Mouse (Mus musculus): ENCODE measurements around the gene Myg1. TPM values are rescaled to one million over a fixed set of nuclear protein-coding genes. Genes with fewer than 3 reads are reported as not detected.

Myg1 gene
- polyA plus RNA-seq, 1 experiment = 43.6 TPM

DNA sequence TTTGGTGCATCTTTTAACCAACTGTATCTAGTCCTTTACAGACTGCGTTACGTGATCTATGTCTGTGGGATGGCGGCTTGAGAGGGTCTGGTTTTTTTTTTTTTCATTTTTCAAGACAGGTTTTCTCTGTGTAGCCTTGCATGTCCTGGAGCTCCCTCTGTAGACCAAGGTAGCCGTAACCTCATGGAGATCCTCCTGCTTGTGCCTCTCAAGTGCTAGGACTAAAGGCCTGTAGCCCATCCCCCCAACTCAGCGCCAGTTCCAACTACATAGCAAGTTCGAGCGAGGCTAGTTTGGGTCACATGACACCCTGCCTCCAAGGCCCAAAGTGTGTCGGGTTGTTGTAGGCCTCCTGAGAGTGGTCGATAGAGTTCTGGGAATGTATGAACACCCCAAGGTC is 22.8 kb upstream of the Myg1 start:
- TF ChIP-seq POLR2A (IDR thresholded peaks at IDR 0.05; ENCODE audit: borderline replicate concordance, control insufficient read depth, low read depth, low read length) (no peak), CTCF (IDR thresholded peaks at IDR 0.05; ENCODE audit: control insufficient read depth, insufficient read depth, low read length) (no peak)
- WGBS = 92% methylated on average over 9 of the region's 9 CpGs
- no peak overlapping the region for H3K27ac ChIP-seq (ENCODE audit: control insufficient read depth, insufficient read depth, low read depth, low read length, poor library complexity)
- H3K4me1 ChIP-seq (ENCODE audit: control insufficient read depth, insufficient read depth, low read length) = no peaks in the 10 kb centered on the region
- no peak overlapping the region for H3K4me3 ChIP-seq (replicated peaks; ENCODE audit: control insufficient read depth, low read depth, low read length)

DNA sequence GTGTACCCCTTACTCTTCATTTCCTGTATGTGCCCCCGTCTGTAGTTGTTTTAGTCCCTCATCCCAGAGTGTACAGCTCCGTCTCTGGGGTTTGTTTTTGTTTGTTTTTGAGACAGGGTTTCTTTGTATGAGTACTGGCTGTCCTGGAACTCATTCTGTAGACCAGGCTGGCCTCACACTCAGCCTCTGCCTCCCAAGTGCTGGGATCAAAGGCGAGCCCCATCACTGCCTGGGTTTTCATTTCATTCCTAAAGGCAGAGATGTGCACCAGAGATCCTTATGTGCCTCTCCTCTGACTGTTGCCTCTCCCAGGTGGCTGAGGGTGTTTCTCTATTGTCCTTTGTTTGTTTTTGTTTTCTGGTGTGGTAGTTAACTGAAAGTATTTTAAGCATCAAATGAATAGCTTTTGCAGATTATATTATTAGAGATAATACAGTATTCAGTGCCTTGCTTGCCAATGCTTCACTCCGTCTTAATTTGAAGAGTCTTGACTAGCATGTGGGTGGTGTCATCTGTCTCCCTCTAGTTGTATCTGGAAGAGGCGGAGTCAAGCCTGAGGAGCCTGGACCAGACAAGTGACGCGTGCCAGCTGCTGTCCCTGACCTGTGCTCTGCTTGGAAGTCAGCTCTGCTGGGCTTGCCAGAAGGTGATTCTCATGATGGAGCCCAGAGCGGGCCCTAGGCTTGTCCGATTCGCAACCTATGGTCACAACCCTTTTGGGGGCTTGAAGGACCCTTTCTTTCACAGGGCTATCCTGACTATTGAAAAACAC is 21.2 kb upstream of the Myg1 start:
- H3K4me3 ChIP-seq (replicated peaks; ENCODE audit: control insufficient read depth, low read depth, low read length) = no peak overlapping the region
- no peak for TF ChIP-seq POLR2A (IDR thresholded peaks at IDR 0.05; ENCODE audit: borderline replicate concordance, control insufficient read depth, low read depth, low read length)
- TF ChIP-seq CTCF (IDR thresholded peaks at IDR 0.05; ENCODE audit: control insufficient read depth, insufficient read depth, low read length) = no peak
- no peaks in the 10 kb centered on the region for H3K4me1 ChIP-seq (ENCODE audit: control insufficient read depth, insufficient read depth, low read length)
- WGBS = 91% methylated on average over 10 of the region's 10 CpGs
- H3K27ac ChIP-seq (ENCODE audit: control insufficient read depth, insufficient read depth, low read depth, low read length, poor library complexity) = no peak overlapping the region

DNA sequence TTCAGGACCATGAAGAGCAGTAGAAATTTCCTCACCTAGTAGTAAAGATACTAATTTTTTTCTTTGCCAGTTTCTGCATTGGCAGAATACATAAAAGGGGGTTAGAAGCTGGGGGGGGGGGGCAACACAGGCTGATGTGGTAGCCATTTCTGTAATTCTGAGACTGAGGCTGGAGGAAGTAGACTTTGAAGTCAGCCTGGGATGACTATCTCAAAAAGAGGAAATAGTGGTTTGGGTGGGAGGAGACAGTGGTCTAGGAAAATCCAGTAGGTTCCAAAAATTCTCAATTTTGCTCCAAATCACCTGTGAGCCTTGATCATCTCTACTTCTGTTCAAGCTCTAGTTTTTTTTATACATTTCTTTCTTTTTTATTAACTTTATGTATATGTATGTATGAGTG is 20.0 kb upstream of the Myg1 start:
- Histone ChIP-seq H3K4me1 (ENCODE audit: control insufficient read depth, insufficient read depth, low read length) (no peaks in the 10 kb centered on the region), H3K4me3 (replicated peaks; ENCODE audit: control insufficient read depth, low read depth, low read length) (no peak overlapping the region), H3K27ac (ENCODE audit: control insufficient read depth, insufficient read depth, low read depth, low read length, poor library complexity) (no peak overlapping the region)
- TF ChIP-seq CTCF (IDR thresholded peaks at IDR 0.05; ENCODE audit: control insufficient read depth, insufficient read depth, low read length) (no peak), POLR2A (IDR thresholded peaks at IDR 0.05; ENCODE audit: borderline replicate concordance, control insufficient read depth, low read depth, low read length) (no peak)

DNA sequence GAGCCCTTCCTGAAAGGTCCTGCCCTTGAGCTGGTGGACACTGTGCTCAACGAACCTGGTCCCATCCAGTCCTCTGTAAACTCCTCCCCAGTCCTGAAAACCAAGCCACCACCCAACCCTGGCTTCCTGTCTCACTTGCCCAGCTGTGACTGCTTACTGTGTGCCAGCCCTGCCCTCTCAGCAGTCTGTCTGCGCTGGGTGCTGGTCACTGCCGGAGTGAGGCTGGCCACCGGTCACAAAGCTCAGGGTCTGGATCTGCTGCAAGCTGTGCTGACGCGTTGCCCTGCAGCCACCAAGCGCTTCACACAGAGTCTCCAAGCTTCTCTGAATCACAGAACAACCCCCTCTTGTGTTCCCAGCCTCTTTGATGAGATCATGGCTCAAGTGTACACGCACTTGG is 16.2 kb upstream of the Myg1 start:
- H3K27ac ChIP-seq (ENCODE audit: control insufficient read depth, insufficient read depth, low read depth, low read length, poor library complexity) = no peak overlapping the region
- H3K4me1 ChIP-seq (ENCODE audit: control insufficient read depth, insufficient read depth, low read length) = no peaks in the 10 kb centered on the region
- 89% methylated on average over 8 of the region's 8 CpGs for WGBS
- H3K4me3 ChIP-seq (replicated peaks; ENCODE audit: control insufficient read depth, low read depth, low read length) = no peak overlapping the region
- TF ChIP-seq POLR2A (IDR thresholded peaks at IDR 0.05; ENCODE audit: borderline replicate concordance, control insufficient read depth, low read depth, low read length) (no peak), CTCF (IDR thresholded peaks at IDR 0.05; ENCODE audit: control insufficient read depth, insufficient read depth, low read length) (no peak)

DNA sequence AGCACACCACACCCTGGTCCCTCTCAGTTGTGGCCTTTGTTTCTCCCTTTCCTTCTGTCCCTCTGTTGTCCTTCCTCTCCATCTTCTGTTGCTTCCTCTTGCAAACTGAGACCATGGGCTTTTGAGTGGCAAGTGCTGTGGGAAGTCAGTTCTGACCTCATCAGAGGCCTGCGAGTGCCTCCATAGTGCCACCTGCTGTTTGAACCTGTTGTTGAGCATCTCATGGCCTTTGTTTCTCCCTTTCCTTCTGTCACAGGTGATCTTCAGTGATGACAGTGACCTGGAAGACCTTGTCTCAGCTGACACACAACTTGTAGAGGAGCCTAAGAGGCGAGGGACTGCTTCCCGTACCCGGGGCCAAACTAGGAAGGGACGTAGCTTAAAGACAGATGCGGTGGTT is 15.2 kb upstream of the Myg1 start:
- Histone ChIP-seq H3K4me1 (ENCODE audit: control insufficient read depth, insufficient read depth, low read length) (no peaks in the 10 kb centered on the region), H3K27ac (ENCODE audit: control insufficient read depth, insufficient read depth, low read depth, low read length, poor library complexity) (no peak overlapping the region), H3K4me3 (replicated peaks; ENCODE audit: control insufficient read depth, low read depth, low read length) (no peak overlapping the region)
- 84% methylated on average over 6 of the region's 6 CpGs for WGBS
- TF ChIP-seq CTCF (IDR thresholded peaks at IDR 0.05; ENCODE audit: control insufficient read depth, insufficient read depth, low read length) (peak; percentile 87), POLR2A (IDR thresholded peaks at IDR 0.05; ENCODE audit: borderline replicate concordance, control insufficient read depth, low read depth, low read length) (no peak)

DNA sequence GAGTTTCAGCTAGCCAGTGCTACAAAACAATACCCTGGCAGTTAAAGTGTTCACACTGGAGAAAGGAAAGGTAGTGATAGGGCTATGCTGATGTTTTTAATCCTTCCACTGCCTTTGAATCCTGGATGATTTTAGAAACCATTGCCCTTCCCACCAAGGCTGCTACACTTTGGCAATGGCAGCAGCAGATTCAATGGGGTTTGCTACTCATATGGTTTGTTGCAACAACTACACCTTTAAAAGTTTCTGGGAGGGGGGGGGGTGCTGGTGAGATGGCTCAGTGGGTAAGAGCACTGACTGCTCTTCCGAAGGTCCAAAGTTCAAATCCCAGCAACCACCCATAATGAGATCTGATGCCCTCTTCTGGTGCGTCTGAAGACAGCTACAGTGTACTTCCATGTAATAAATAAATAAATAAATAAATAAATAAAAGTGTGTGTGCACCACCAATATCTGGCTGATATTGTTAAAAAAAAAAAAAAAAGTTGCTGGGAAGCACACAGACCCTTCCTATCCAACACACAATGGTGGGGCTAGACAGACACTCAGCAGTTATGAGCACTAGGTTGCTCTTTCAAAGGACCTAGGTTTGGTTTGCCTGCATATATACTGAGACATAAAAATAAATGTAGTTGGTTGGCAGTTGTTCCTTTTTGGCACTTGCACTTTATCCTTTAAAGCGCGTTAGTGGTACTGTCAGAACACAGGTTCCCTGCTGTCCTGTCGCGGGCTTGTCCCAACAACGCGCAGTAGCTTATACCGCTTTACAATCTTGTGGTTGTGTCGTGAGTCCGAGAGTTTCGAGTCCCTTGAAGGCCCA is 6.6 kb upstream of the Myg1 start:
- 80% methylated on average over 12 of the region's 12 CpGs for WGBS
- H3K4me3 ChIP-seq (replicated peaks; ENCODE audit: control insufficient read depth, low read depth, low read length) = no peak overlapping the region
- TF ChIP-seq POLR2A (IDR thresholded peaks at IDR 0.05; ENCODE audit: borderline replicate concordance, control insufficient read depth, low read depth, low read length) (no peak), CTCF (IDR thresholded peaks at IDR 0.05; ENCODE audit: control insufficient read depth, insufficient read depth, low read length) (no peak)
- peaks cover 3% of the 10 kb centered on the region; the same call in 1 of the 2 replicates for H3K4me1 ChIP-seq (ENCODE audit: control insufficient read depth, insufficient read depth, low read length)
- H3K27ac ChIP-seq (ENCODE audit: control insufficient read depth, insufficient read depth, low read depth, low read length, poor library complexity) = no peak overlapping the region

DNA sequence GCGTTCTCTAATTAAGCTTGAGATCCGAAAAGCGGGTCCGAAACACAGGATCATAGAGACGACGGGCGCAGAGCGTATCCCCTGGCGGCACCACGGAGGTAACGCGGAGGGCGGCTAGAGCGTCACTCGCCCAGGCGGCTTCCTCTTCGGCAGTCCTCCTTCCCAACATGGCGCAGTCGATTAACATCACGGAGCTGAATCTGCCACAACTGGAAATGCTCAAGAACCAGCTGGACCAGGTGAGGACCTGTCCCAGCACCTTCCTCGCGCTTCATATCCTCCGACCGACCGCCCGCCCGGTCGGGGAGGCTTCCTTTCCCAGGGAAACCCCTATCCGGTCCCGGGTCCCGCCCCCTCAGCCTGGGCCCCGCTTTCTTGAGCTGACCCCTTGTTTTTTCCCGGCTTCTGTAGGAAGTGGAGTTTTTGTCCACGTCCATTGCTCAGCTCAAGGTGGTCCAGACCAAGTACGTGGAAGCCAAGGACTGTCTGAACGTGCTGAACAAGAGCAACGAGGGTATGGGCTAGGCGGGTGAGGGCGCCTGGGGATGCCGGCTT is 5.4 kb upstream of the Myg1 start, which contains the start of gene Pfdn5:
Gene Pfdn5 (plus strand): TSS at position 95 of the 555 bp plus-strand sequence.
- WGBS = under 1% methylated on average over 40 of the region's 40 CpGs
- TF ChIP-seq CTCF (IDR thresholded peaks at IDR 0.05; ENCODE audit: control insufficient read depth, insufficient read depth, low read length) = peak; percentile 38; the same call in 1 of the 2 replicates
- TF ChIP-seq POLR2A (IDR thresholded peaks at IDR 0.05; ENCODE audit: borderline replicate concordance, control insufficient read depth, low read depth, low read length) = peak; percentile 71; the same call in 1 of the 2 replicates
- Histone ChIP-seq H3K27ac (ENCODE audit: control insufficient read depth, insufficient read depth, low read depth, low read length, poor library complexity) (peak within 1 kb of the TSS; percentile 75), H3K4me3 (replicated peaks; ENCODE audit: control insufficient read depth, low read depth, low read length) (peak within 1 kb of the TSS; percentile 99), H3K4me1 (ENCODE audit: control insufficient read depth, insufficient read depth, low read length) (peaks cover 3% of the 10 kb centered on the region; the same call in 1 of the 2 replicates)

DNA sequence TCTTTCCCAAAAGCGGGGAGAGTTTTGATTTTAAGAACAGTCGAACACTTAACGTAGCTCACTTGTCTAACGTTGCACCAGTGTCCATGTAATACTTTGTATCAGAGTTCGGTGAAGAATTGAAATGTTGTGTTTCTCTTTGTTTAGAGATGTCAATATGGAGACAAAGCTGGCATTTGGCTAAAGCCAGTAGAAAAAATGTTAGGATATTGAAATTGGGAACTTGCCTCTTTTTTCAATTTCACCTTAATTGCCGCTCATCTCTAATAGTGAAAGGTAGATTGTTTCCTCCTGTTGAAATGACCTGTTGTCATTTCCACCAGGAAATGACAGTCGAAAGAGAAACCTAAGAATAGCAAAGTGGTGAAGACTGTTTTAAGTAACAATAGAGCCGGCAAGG is 4.6 kb upstream of the Myg1 start:
- no peak for TF ChIP-seq CTCF (IDR thresholded peaks at IDR 0.05; ENCODE audit: control insufficient read depth, insufficient read depth, low read length)
- no peak for TF ChIP-seq POLR2A (IDR thresholded peaks at IDR 0.05; ENCODE audit: borderline replicate concordance, control insufficient read depth, low read depth, low read length)
- 35% methylated on average over 8 of the region's 8 CpGs for WGBS
- H3K4me3 ChIP-seq (replicated peaks; ENCODE audit: control insufficient read depth, low read depth, low read length) = peak overlapping the region; percentile 99
- H3K27ac ChIP-seq (ENCODE audit: control insufficient read depth, insufficient read depth, low read depth, low read length, poor library complexity) = no peak overlapping the region
- H3K4me1 ChIP-seq (ENCODE audit: control insufficient read depth, insufficient read depth, low read length) = peaks cover 3% of the 10 kb centered on the region; the same call in 1 of the 2 replicates
